Mouse (Mus musculus) monocyte, adult 5-6 weeks (primary cell): ENCODE data around the gene Entpd8. TPM values are rescaled to one million over a fixed set of nuclear protein-coding genes. Genes with fewer than 3 reads are reported as not detected.
A peak's percentile ranks its signal among the peaks of the same experiment; 100 is the strongest.

Experiments
- ATAC-seq: fragments of 153-309, 156-312 bp; replicated peaks from 2 replicates; pipeline ENCODE4 v1.8.0; 2017; ENCODE audit warnings: mild to moderate bottlenecking; ENCODE audit not compliant: low TSS enrichment, insufficient number of reproducible peaks, severe bottlenecking, poor library complexity, low FRiP score
- total RNA-seq: library from RNA; stranded (forward); fragments of 200-1000, 200-491, 200-594 nt; gene quantifications from 3 replicates; pipeline ENCODE4 v1.2.3, GENCODE M21; 2017

The Entpd8 gene
- not detected in 3 replicates for total RNA-seq

- no peak for ATAC-seq
Observed at GRCm38 (mm10) chr2:25080076-25080475, at the start of gene Entpd8. Entpd8 (plus strand) TSS chr2:25080304.

- ATAC-seq: no peak
Observed at GRCm38 (mm10) chr2:25034994-25035393, 45.1 kb upstream of the Entpd8 start.

- ATAC-seq: no peak
Observed at GRCm38 (mm10) chr2:25040089-25040488, 40.0 kb upstream of the Entpd8 start.

- ATAC-seq: no peak
Observed at GRCm38 (mm10) chr2:25050921-25051320, 29.2 kb upstream of the Entpd8 start.

- no peak for ATAC-seq
Observed at GRCm38 (mm10) chr2:25051450-25051849, 28.7 kb upstream of the Entpd8 start.

GRCm38 (mm10) chr2:25053101-25053500, 27.0 kb upstream of the Entpd8 start:
- ATAC-seq: no peak

GRCm38 (mm10) chr2:25054221-25055067, 25.7 kb upstream of the Entpd8 start, which contains the start of gene Nsmf:
Nsmf (plus strand) TSS chr2:25054355.
- peak; percentile 66 for ATAC-seq

- ATAC-seq: no peak
Observed at GRCm38 (mm10) chr2:25055068-25055405, 25.1 kb upstream of the Entpd8 start.

GRCm38 (mm10) chr2:25055409-25056155, 24.5 kb upstream of the Entpd8 start:
- no peak for ATAC-seq

- ATAC-seq: no peak
Observed at GRCm38 (mm10) chr2:25058926-25059325, 21.2 kb upstream of the Entpd8 start.

GRCm38 (mm10) chr2:25063523-25063922, 16.6 kb upstream of the Entpd8 start:
- no peak for ATAC-seq

- no peak for ATAC-seq
Observed at GRCm38 (mm10) chr2:25064285-25064684, 15.8 kb upstream of the Entpd8 start.

GRCm38 (mm10) chr2:25065537-25065936, 14.6 kb upstream of the Entpd8 start:
- ATAC-seq: no peak

GRCm38 (mm10) chr2:25066552-25066951, 13.6 kb upstream of the Entpd8 start:
- no peak for ATAC-seq

- ATAC-seq: no peak
Observed at GRCm38 (mm10) chr2:25069537-25069936, 10.6 kb upstream of the Entpd8 start.

- no peak for ATAC-seq
Observed at GRCm38 (mm10) chr2:25072398-25072797, 7.7 kb upstream of the Entpd8 start.

- no peak for ATAC-seq
Observed at GRCm38 (mm10) chr2:25075506-25075905, 4.6 kb upstream of the Entpd8 start.

- ATAC-seq: no peak
Observed at GRCm38 (mm10) chr2:25078967-25079366, 1.1 kb upstream of the Entpd8 start.

GRCm38 (mm10) chr2:25083697-25084096, 3.6 kb downstream of the Entpd8 start:
- ATAC-seq: no peak

GRCm38 (mm10) chr2:25085571-25085970, 5.5 kb downstream of the Entpd8 start:
- ATAC-seq: no peak
